Mouse (Mus musculus): ENCODE results near the gene Armc8. TPM values are rescaled to one million over a fixed set of nuclear protein-coding genes. Genes with fewer than 3 reads are reported as not detected.

The Armc8 gene
- polyA plus RNA-seq, 1 experiment from 2014 or later = 39.4 TPM

DNA sequence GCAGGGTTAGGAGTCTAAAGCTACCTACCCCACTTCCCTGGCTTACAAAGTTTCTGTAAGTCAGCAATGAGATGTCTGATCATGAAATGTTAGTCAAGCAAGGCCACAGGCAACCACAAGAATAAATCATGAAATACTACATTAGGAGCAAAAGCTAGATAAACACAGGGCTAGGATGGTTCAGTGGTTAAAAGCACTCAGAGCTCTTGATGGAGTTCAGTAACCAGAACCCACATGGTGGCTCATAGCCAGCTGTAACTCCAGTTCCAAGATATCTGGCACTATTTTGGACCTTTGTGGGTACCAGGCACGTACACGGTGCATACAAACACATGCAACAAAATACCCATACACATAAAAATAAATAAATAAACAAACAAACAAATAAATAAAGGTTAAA, 15.7 kb downstream of the Armc8 start:
- H3K27me3 ChIP-seq (ENCODE audit: control insufficient read depth, insufficient read depth, low read length) = no peaks in the 10 kb centered on the region
- H3K36me3 ChIP-seq (ENCODE audit: control insufficient read depth, insufficient read depth, low read length) = no peaks in the 10 kb centered on the region
- no peak overlapping the region for H3K27ac ChIP-seq (ENCODE audit: low read depth, low read length)
- DNase-seq (ENCODE audit: low spot score) (no peak), ATAC-seq (ENCODE audit: insufficient read depth, low FRiP score, low TSS enrichment) (no peak)
- no peak overlapping the region for H3K4me2 ChIP-seq (ENCODE audit: low read depth)
- H3K4me3 ChIP-seq (ENCODE audit: low read depth, low read length) = no peak overlapping the region
- H3K9me3 ChIP-seq (ENCODE audit: control insufficient read depth, low read length) = no peaks in the 10 kb centered on the region
- no peak overlapping the region for H3K9ac ChIP-seq (ENCODE audit: low read length)
- H3K4me1 ChIP-seq (ENCODE audit: control insufficient read depth, insufficient read depth, low read length) = no peaks in the 10 kb centered on the region
- 97% methylated on average over 2 of the region's 2 CpGs for WGBS

- H3K27me3 ChIP-seq (ENCODE audit: control insufficient read depth, insufficient read depth, low read length) = no peaks in the 10 kb centered on the region
- H3K4me1 ChIP-seq (ENCODE audit: control insufficient read depth, insufficient read depth, low read length) = no peaks in the 10 kb centered on the region
- ATAC-seq (ENCODE audit: insufficient read depth, low FRiP score, low TSS enrichment) (no peak), DNase-seq (ENCODE audit: low spot score) (no peak)
- H3K9ac ChIP-seq (ENCODE audit: low read length) = no peak overlapping the region
- WGBS = 52% methylated on average over 2 of the region's 2 CpGs
- no peak overlapping the region for H3K4me3 ChIP-seq (ENCODE audit: low read depth, low read length)
- no peak overlapping the region for H3K4me2 ChIP-seq (ENCODE audit: low read depth)
- no peaks in the 10 kb centered on the region for H3K36me3 ChIP-seq (ENCODE audit: control insufficient read depth, insufficient read depth, low read length)
- no peak overlapping the region for H3K27ac ChIP-seq (ENCODE audit: low read depth, low read length)
- H3K9me3 ChIP-seq (ENCODE audit: control insufficient read depth, low read length) = no peaks in the 10 kb centered on the region
These were observed 16.6 kb downstream of the Armc8 start for GRCm38 (mm10) chr9:99552068-99552467.

DNA sequence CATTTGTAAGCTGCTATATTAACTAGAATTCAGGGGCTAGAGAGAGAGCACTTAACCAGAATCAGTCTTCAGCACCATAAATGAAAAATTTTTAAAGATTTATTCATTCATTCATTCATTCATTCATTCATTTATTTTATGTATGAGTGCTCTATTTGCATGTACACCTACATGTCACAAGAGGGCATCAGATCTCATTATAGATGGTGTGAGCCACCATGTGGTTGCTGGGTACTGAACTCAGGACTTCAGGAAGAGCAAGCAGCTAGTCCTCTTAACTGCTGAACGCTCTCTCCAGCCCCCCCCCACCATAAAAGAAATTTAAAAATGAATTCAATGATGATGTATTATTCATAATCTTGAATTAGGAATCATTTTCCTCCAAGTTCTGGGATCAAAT, 22.4 kb downstream of the Armc8 start:
- Histone ChIP-seq H3K9me3 (ENCODE audit: control insufficient read depth, low read length) (no peaks in the 10 kb centered on the region), H3K4me3 (ENCODE audit: low read depth, low read length) (no peak overlapping the region), H3K4me1 (ENCODE audit: control insufficient read depth, insufficient read depth, low read length) (no peaks in the 10 kb centered on the region), H3K9ac (ENCODE audit: low read length) (no peak overlapping the region), H3K27ac (ENCODE audit: low read depth, low read length) (no peak overlapping the region), H3K4me2 (ENCODE audit: low read depth) (no peak overlapping the region), H3K36me3 (ENCODE audit: control insufficient read depth, insufficient read depth, low read length) (no peaks in the 10 kb centered on the region), H3K27me3 (ENCODE audit: control insufficient read depth, insufficient read depth, low read length) (no peaks in the 10 kb centered on the region)
- ATAC-seq (ENCODE audit: insufficient read depth, low FRiP score, low TSS enrichment) (no peak), DNase-seq (ENCODE audit: low spot score) (no peak)
- 100% methylated on average over 1 of the region's 1 CpGs for WGBS

- H3K9ac ChIP-seq (ENCODE audit: low read length) = no peak overlapping the region
- no peak for ATAC-seq (ENCODE audit: insufficient read depth, low FRiP score, low TSS enrichment)
- H3K9me3 ChIP-seq (ENCODE audit: control insufficient read depth, low read length) = no peaks in the 10 kb centered on the region
- no peak for DNase-seq (ENCODE audit: low spot score)
- H3K27me3 ChIP-seq (ENCODE audit: control insufficient read depth, insufficient read depth, low read length) = no peaks in the 10 kb centered on the region
- WGBS = 94% methylated on average over 1 of the region's 1 CpGs
- no peak overlapping the region for H3K4me3 ChIP-seq (ENCODE audit: low read depth, low read length)
- no peak overlapping the region for H3K27ac ChIP-seq (ENCODE audit: low read depth, low read length)
- H3K4me1 ChIP-seq (ENCODE audit: control insufficient read depth, insufficient read depth, low read length) = no peaks in the 10 kb centered on the region
- peaks cover 4% of the 10 kb centered on the region for H3K36me3 ChIP-seq (ENCODE audit: control insufficient read depth, insufficient read depth, low read length)
- H3K4me2 ChIP-seq (ENCODE audit: low read depth) = no peak overlapping the region
These were observed 36.8 kb downstream of the Armc8 start for GRCm38 (mm10) chr9:99531865-99532264.

DNA sequence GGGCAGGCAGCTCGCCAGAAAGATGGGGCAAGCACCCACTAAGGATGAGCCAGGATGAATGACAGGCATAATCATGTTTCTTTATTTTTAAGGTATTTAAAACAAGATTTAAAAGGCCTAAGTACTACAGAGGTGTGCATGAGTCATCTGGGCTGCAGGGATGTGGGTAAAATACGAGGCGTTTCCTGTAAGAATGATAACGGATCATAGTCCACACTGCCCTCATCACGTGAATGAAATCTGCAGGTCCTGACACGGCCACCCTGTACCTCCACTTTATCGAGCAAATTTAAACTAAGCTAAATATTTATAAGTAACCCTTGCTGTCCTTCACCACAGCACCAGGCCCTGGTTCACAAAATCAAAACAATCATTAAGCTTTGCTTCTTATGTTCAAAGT, 62.8 kb downstream of the Armc8 start:
- no peak overlapping the region for H3K4me3 ChIP-seq (ENCODE audit: low read depth, low read length)

GRCm38 (mm10) chr9:99499336-99499735, 69.4 kb downstream of the Armc8 start:
- 96% methylated on average over 4 of the region's 4 CpGs for WGBS
- no peaks in the 10 kb centered on the region for H3K4me1 ChIP-seq (ENCODE audit: control insufficient read depth, insufficient read depth, low read length)
- H3K27me3 ChIP-seq (ENCODE audit: control insufficient read depth, insufficient read depth, low read length) = no peaks in the 10 kb centered on the region
- DNase-seq (ENCODE audit: low spot score) (no peak), ATAC-seq (ENCODE audit: insufficient read depth, low FRiP score, low TSS enrichment) (no peak)
- H3K27ac ChIP-seq (ENCODE audit: low read depth, low read length) = no peak overlapping the region
- no peaks in the 10 kb centered on the region for H3K9me3 ChIP-seq (ENCODE audit: control insufficient read depth, low read length)
- no peak overlapping the region for H3K4me3 ChIP-seq (ENCODE audit: low read depth, low read length)
- peaks cover 6% of the 10 kb centered on the region for H3K36me3 ChIP-seq (ENCODE audit: control insufficient read depth, insufficient read depth, low read length)
- no peak overlapping the region for H3K4me2 ChIP-seq (ENCODE audit: low read depth)
- H3K9ac ChIP-seq (ENCODE audit: low read length) = no peak overlapping the region

More for the DNA sequence above, 62.8 kb downstream of the Armc8 start:
- H3K36me3 ChIP-seq (ENCODE audit: control insufficient read depth, insufficient read depth, low read length) = no peaks in the 10 kb centered on the region
- ATAC-seq (ENCODE audit: insufficient read depth, low FRiP score, low TSS enrichment) (no peak), DNase-seq (ENCODE audit: low spot score) (no peak)
- 91% methylated on average over 7 of the region's 7 CpGs for WGBS
- H3K27me3 ChIP-seq (ENCODE audit: control insufficient read depth, insufficient read depth, low read length) = no peaks in the 10 kb centered on the region
- H3K4me2 ChIP-seq (ENCODE audit: low read depth) = no peak overlapping the region
- no peaks in the 10 kb centered on the region for H3K4me1 ChIP-seq (ENCODE audit: control insufficient read depth, insufficient read depth, low read length)
- no peak overlapping the region for H3K27ac ChIP-seq (ENCODE audit: low read depth, low read length)
- H3K9ac ChIP-seq (ENCODE audit: low read length) = no peak overlapping the region
- no peaks in the 10 kb centered on the region for H3K9me3 ChIP-seq (ENCODE audit: control insufficient read depth, low read length)

DNA sequence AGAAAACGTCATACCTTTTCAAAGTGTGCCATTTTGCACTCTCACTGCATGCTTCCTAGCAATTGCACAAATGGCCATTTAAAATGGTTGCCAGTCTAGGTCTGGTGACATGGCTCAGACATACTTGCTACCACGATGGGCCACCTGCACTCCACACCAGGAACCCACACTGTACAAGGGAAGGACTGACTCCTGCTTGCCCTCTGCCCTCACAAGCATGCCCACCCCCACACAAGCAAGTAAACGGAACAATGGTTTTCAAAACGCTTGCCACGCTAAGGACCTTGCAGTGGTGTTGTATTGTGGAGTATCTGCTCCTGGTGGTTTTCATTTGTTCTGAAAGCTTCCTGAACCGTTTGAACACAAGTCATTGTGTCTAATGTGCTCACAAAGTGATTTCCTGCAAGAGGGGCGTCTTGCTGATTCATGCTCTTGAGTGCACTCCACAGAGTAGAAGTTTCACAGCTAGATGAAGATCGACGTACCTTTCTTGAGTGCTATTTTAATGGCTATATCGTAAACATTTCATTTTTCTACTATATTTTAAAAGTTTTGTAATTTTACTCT, 76.0 kb downstream of the Armc8 start:
- Histone ChIP-seq H3K4me3 (ENCODE audit: low read depth, low read length) (no peak overlapping the region), H3K36me3 (ENCODE audit: control insufficient read depth, insufficient read depth, low read length) (peaks cover 7% of the 10 kb centered on the region), H3K9me3 (ENCODE audit: control insufficient read depth, low read length) (no peaks in the 10 kb centered on the region), H3K27me3 (ENCODE audit: control insufficient read depth, insufficient read depth, low read length) (no peaks in the 10 kb centered on the region), H3K9ac (ENCODE audit: low read length) (no peak overlapping the region), H3K4me1 (ENCODE audit: control insufficient read depth, insufficient read depth, low read length) (no peaks in the 10 kb centered on the region), H3K4me2 (ENCODE audit: low read depth) (no peak overlapping the region), H3K27ac (ENCODE audit: low read depth, low read length) (no peak overlapping the region)
- DNase-seq (ENCODE audit: low spot score) (no peak), ATAC-seq (ENCODE audit: insufficient read depth, low FRiP score, low TSS enrichment) (no peak)
- WGBS = 83% methylated on average over 10 of the region's 10 CpGs

GRCm38 (mm10) chr9:99491050-99491449, 77.6 kb downstream of the Armc8 start:
- Histone ChIP-seq H3K4me3 (ENCODE audit: low read depth, low read length) (no peak overlapping the region), H3K9ac (ENCODE audit: low read length) (no peak overlapping the region), H3K4me2 (ENCODE audit: low read depth) (no peak overlapping the region), H3K27ac (ENCODE audit: low read depth, low read length) (no peak overlapping the region), H3K36me3 (ENCODE audit: control insufficient read depth, insufficient read depth, low read length) (peaks cover 4% of the 10 kb centered on the region), H3K4me1 (ENCODE audit: control insufficient read depth, insufficient read depth, low read length) (no peaks in the 10 kb centered on the region), H3K9me3 (ENCODE audit: control insufficient read depth, low read length) (no peaks in the 10 kb centered on the region), H3K27me3 (ENCODE audit: control insufficient read depth, insufficient read depth, low read length) (no peaks in the 10 kb centered on the region)
- 95% methylated on average over 4 of the region's 4 CpGs for WGBS
- ATAC-seq (ENCODE audit: insufficient read depth, low FRiP score, low TSS enrichment) (no peak), DNase-seq (ENCODE audit: low spot score) (no peak)

- DNase-seq (ENCODE audit: low spot score) = no peak
These were observed 80.9 kb downstream of the Armc8 start for GRCm38 (mm10) chr9:99487841-99488240.

More at GRCm38 (mm10) chr9:99487841-99488240, 80.9 kb downstream of the Armc8 start:
- Histone ChIP-seq H3K4me3 (ENCODE audit: low read depth, low read length) (no peak overlapping the region), H3K27me3 (ENCODE audit: control insufficient read depth, insufficient read depth, low read length) (no peaks in the 10 kb centered on the region), H3K4me2 (ENCODE audit: low read depth) (no peak overlapping the region), H3K36me3 (ENCODE audit: control insufficient read depth, insufficient read depth, low read length) (0 out of 2 replicates have a peak, but pooled peaks cover 2% of the 10 kb centered on the region), H3K27ac (ENCODE audit: low read depth, low read length) (no peak overlapping the region), H3K4me1 (ENCODE audit: control insufficient read depth, insufficient read depth, low read length) (no peaks in the 10 kb centered on the region), H3K9me3 (ENCODE audit: control insufficient read depth, low read length) (no peaks in the 10 kb centered on the region), H3K9ac (ENCODE audit: low read length) (no peak overlapping the region)
- WGBS = 94% methylated on average over 3 of the region's 3 CpGs
- no peak for ATAC-seq (ENCODE audit: insufficient read depth, low FRiP score, low TSS enrichment)
